Mouse (Mus musculus): Measurements from ENCODE around the gene Tnrc6b. TPM values are rescaled to one million over a fixed set of nuclear protein-coding genes. Genes with fewer than 3 reads are reported as not detected.

Gene Tnrc6b
- polyA plus RNA-seq, 1 experiment from 2014 or later: 22.1 TPM

DNA sequence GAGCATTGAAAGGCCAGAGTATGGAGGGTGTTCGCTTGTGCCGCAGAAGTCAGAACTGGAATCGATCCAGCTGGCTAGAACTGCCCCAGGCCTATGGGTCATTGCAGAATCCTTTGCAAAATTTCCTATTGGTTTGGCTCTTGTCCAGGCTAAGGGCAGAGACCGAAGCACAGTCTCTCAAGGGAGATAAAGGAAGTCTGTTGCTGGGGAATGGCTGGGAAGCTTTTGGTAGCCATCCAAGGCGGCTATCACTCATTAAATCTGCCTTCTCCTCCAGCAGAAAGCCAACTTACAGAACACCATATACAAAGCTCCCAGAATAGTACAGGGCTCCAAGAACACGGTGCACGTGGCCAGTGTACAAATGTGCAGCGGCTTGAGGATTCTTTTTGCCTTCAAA lies 4.0 kb upstream of the Tnrc6b start:
- Histone ChIP-seq H3K27me3 (ENCODE audit: control insufficient read depth, insufficient read depth, low read depth, low read length) (no peaks in the 10 kb centered on the region), H3K9ac (ENCODE audit: low read depth, low read length) (peak overlapping the region; percentile 4; the same call in 1 of the 2 replicates), H3K36me3 (ENCODE audit: control insufficient read depth, insufficient read depth) (no peaks in the 10 kb centered on the region), H3K4me1 (ENCODE audit: control insufficient read depth, low read depth, low read length) (peaks cover 25% of the 10 kb centered on the region), H3K9me3 (replicated peaks; ENCODE audit: control insufficient read depth, low read length) (no peaks in the 10 kb centered on the region), H3K4me3 (ENCODE audit: low read depth, low read length) (peak overlapping the region; percentile 40; the same call in 1 of the 2 replicates), H3K27ac (ENCODE audit: low read length) (peak overlapping the region; percentile 5; the same call in 1 of the 2 replicates), H3K4me2 (ENCODE audit: low read depth, low read length) (peak overlapping the region; percentile 60)
- ATAC-seq (ENCODE audit: low read depth): no peak
- 60% methylated on average over 8 of the region's 8 CpGs for WGBS (ENCODE audit: insufficient replicate concordance)

DNA sequence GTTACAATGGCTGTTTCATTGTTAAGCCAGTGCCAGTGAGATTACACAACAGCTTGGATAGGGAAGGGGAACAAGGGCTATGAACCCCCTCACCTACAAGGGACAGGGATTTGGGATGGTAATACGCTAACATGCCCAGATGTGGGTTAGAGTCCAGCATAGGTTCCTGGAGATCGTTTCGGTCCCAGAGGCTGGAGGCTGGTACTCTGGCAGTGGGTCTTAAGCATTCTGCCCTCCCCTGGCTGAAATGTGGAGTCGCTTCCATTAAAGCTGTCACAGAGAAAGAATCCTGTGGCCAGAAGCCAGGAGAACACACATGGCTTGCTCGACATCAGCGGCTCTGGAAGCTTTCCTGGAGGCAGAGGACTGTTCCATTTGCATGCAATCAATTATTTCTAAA lies 1.5 kb upstream of the Tnrc6b start:
- Histone ChIP-seq H3K4me2 (ENCODE audit: low read depth, low read length) (peak overlapping the region; percentile 77; the same call in 1 of the 2 replicates), H3K4me1 (ENCODE audit: control insufficient read depth, low read depth, low read length) (peaks cover 28% of the 10 kb centered on the region), H3K36me3 (ENCODE audit: control insufficient read depth, insufficient read depth) (no peaks in the 10 kb centered on the region), H3K9ac (ENCODE audit: low read depth, low read length) (no peak overlapping the region), H3K27ac (ENCODE audit: low read length) (no peak overlapping the region), H3K27me3 (ENCODE audit: control insufficient read depth, insufficient read depth, low read depth, low read length) (no peaks in the 10 kb centered on the region), H3K4me3 (ENCODE audit: low read depth, low read length) (no peak overlapping the region), H3K9me3 (replicated peaks; ENCODE audit: control insufficient read depth, low read length) (no peaks in the 10 kb centered on the region)
- no peak for ATAC-seq (ENCODE audit: low read depth)
- 76% methylated on average over 6 of the region's 6 CpGs for WGBS (ENCODE audit: insufficient replicate concordance)

DNA sequence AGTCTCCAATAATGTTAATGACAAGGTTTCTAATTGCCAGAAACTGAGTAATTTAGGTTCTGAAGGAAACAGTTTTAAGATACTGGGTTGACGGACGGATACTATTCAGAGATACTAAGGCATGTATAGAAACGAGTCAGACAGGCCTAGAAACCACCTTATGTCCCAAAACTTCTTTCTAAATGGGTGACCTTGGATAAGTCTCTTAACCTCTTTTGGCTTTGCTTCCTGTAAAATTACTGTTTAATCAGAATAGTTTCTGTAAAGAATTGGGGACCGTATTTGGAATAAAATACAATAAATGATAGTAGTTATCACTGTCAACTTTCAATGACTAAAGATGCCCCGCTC lies 881 bp upstream of the Tnrc6b start:
- H3K4me2 ChIP-seq (ENCODE audit: low read depth, low read length): peak overlapping the region; percentile 77
- H3K9ac ChIP-seq (ENCODE audit: low read depth, low read length): peak overlapping the region; percentile 79
- WGBS (ENCODE audit: insufficient replicate concordance): 12% methylated on average over 5 of the region's 5 CpGs
- no peak for ATAC-seq (ENCODE audit: low read depth)
- no peaks in the 10 kb centered on the region for H3K36me3 ChIP-seq (ENCODE audit: control insufficient read depth, insufficient read depth)
- H3K4me3 ChIP-seq (ENCODE audit: low read depth, low read length): peak overlapping the region; percentile 98
- no peaks in the 10 kb centered on the region for H3K9me3 ChIP-seq (replicated peaks; ENCODE audit: control insufficient read depth, low read length)
- peak overlapping the region; percentile 94 for H3K27ac ChIP-seq (ENCODE audit: low read length)
- H3K27me3 ChIP-seq (ENCODE audit: control insufficient read depth, insufficient read depth, low read depth, low read length): no peaks in the 10 kb centered on the region
- H3K4me1 ChIP-seq (ENCODE audit: control insufficient read depth, low read depth, low read length): peaks cover 28% of the 10 kb centered on the region

DNA sequence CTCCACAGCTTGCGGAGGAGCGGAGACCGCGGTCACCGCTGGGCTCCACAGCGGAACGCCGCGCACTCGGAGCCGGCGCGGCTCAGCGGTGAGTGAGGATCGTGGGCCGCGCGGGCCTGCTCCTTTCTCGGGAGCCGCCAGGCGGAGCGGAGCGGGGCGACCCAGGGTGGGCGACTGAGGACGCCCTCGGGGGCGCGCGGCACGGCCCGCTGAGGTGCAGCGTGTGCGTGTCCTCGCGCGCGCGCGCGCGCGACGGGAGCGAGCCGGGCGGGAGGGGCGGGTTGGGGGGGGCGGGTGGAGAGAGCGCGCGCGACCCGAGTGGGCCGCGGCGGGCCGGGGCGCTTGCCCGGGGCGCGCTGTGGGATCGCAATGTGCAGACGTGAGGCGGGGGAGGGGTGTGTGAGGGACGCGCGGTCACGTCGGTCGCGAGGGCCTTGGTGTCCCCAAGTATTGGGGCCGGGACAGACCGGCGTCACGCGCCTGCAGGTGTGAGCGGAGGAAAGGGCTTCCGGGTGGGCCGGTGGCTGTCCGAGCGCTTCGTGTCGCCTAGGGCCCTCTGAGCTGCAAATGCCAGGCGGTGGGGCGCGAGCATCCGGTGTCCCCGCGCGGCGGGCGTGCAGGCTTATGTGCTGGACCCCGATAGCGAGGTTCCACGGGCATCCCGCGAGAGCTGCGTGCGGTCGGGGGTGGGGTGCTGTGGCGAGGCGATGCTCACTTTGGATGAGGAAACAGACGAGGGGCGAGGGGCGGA lies 463 bp downstream of the Tnrc6b start:
- Histone ChIP-seq H3K9me3 (replicated peaks; ENCODE audit: control insufficient read depth, low read length) (no peaks in the 10 kb centered on the region), H3K4me2 (ENCODE audit: low read depth, low read length) (peak overlapping the region; percentile 90), H3K27ac (ENCODE audit: low read length) (peak overlapping the region; percentile 92), H3K4me1 (ENCODE audit: control insufficient read depth, low read depth, low read length) (peaks cover 22% of the 10 kb centered on the region), H3K9ac (ENCODE audit: low read depth, low read length) (peak overlapping the region; percentile 95), H3K4me3 (ENCODE audit: low read depth, low read length) (peak overlapping the region; percentile 98), H3K27me3 (ENCODE audit: control insufficient read depth, insufficient read depth, low read depth, low read length) (no peaks in the 10 kb centered on the region), H3K36me3 (ENCODE audit: control insufficient read depth, insufficient read depth) (no peaks in the 10 kb centered on the region)
- under 1% methylated on average over 89 of the region's 106 CpGs for WGBS (ENCODE audit: insufficient replicate concordance)
- peak; percentile 6 for ATAC-seq (ENCODE audit: low read depth)

DNA sequence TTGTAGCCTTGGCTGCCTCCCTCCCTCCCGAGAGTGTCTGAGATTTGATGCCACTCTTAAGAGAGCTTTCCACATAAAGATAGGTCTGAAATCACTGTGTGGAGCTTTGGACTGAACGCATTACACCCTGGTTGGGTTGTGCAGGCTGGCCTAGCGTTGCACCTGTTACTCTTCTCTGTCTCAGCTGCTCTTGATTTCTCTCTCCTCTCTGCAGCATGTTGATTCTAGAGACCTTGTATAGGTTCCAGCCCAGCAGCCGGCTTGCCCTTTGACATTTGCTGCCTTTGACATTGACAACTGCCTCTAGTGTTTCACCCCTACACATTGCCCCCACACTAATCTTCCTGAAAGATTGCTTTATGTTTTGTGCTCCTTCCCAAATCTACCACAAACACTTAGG lies 3.2 kb downstream of the Tnrc6b start:
- no peak for ATAC-seq (ENCODE audit: low read depth)
- 72% methylated on average over 4 of the region's 4 CpGs for WGBS (ENCODE audit: insufficient replicate concordance)

DNA sequence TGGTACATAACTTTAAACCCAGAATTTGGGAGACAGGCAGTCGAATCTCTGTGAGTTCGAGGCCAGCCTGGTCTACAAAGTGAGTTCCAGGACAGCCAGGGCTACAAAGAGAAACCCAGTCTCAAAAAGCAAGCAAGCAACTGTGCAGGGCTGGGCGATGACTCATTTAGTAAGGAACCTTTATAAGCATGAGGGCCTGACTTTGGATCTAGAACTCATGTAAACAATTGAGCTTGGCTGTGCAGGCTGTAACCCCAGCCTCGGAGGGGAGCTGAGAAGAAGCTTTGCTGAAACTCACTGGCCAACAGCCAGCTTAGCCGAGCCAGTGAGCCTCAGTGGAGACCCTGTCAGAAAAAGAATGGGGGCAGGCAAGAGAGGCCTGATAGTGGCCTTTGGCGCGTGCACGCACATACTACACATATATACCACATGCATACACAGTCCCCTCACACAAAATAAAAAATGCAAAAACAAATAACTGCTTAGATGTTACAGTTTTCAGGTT lies 5.6 kb downstream of the Tnrc6b start:
- H3K4me3 ChIP-seq (ENCODE audit: low read depth, low read length): no peak overlapping the region
- peaks cover 14% of the 10 kb centered on the region for H3K4me1 ChIP-seq (ENCODE audit: control insufficient read depth, low read depth, low read length)
- no peaks in the 10 kb centered on the region for H3K36me3 ChIP-seq (ENCODE audit: control insufficient read depth, insufficient read depth)
- H3K4me2 ChIP-seq (ENCODE audit: low read depth, low read length): no peak overlapping the region
- H3K9ac ChIP-seq (ENCODE audit: low read depth, low read length): no peak overlapping the region
- H3K27ac ChIP-seq (ENCODE audit: low read length): no peak overlapping the region
- H3K27me3 ChIP-seq (ENCODE audit: control insufficient read depth, insufficient read depth, low read depth, low read length): no peaks in the 10 kb centered on the region
- WGBS (ENCODE audit: insufficient replicate concordance): 78% methylated on average over 8 of the region's 8 CpGs
- no peaks in the 10 kb centered on the region for H3K9me3 ChIP-seq (replicated peaks; ENCODE audit: control insufficient read depth, low read length)
- ATAC-seq (ENCODE audit: low read depth): no peak

More for the DNA sequence above, 3.2 kb downstream of the Tnrc6b start:
- Histone ChIP-seq H3K4me1 (ENCODE audit: control insufficient read depth, low read depth, low read length) (peaks cover 13% of the 10 kb centered on the region), H3K9me3 (replicated peaks; ENCODE audit: control insufficient read depth, low read length) (no peaks in the 10 kb centered on the region), H3K9ac (ENCODE audit: low read depth, low read length) (no peak overlapping the region), H3K4me3 (ENCODE audit: low read depth, low read length) (no peak overlapping the region), H3K36me3 (ENCODE audit: control insufficient read depth, insufficient read depth) (no peaks in the 10 kb centered on the region), H3K4me2 (ENCODE audit: low read depth, low read length) (no peak overlapping the region), H3K27ac (ENCODE audit: low read length) (no peak overlapping the region), H3K27me3 (ENCODE audit: control insufficient read depth, insufficient read depth, low read depth, low read length) (no peaks in the 10 kb centered on the region)

DNA sequence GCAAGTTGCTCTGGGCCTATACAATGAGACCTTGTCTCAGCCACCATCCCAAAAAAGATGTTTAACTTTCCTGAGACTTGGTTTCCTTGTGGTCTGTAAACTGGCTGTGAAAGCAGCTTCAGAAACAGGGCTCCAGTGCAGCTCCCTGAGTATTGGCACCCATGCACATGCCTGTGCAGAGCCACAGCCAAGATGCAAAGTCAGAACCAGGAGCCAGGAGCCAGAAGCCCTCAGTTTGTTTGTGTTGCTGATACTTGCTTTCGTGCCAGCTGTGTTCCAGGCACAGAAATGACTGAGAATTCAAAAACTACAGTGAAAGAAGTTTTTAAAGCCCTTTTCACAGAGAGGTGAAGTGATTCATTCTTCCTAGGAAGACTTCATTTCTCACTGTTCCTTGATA lies 6.3 kb downstream of the Tnrc6b start:
- Histone ChIP-seq H3K27ac (ENCODE audit: low read length) (no peak overlapping the region), H3K4me1 (ENCODE audit: control insufficient read depth, low read depth, low read length) (peaks cover 11% of the 10 kb centered on the region), H3K36me3 (ENCODE audit: control insufficient read depth, insufficient read depth) (no peaks in the 10 kb centered on the region), H3K9ac (ENCODE audit: low read depth, low read length) (no peak overlapping the region), H3K4me3 (ENCODE audit: low read depth, low read length) (no peak overlapping the region), H3K27me3 (ENCODE audit: control insufficient read depth, insufficient read depth, low read depth, low read length) (no peaks in the 10 kb centered on the region), H3K9me3 (replicated peaks; ENCODE audit: control insufficient read depth, low read length) (no peaks in the 10 kb centered on the region), H3K4me2 (ENCODE audit: low read depth, low read length) (no peak overlapping the region)
- no peak for ATAC-seq (ENCODE audit: low read depth)
- WGBS (ENCODE audit: insufficient replicate concordance): 48% methylated on average over 1 of the region's 1 CpGs

DNA sequence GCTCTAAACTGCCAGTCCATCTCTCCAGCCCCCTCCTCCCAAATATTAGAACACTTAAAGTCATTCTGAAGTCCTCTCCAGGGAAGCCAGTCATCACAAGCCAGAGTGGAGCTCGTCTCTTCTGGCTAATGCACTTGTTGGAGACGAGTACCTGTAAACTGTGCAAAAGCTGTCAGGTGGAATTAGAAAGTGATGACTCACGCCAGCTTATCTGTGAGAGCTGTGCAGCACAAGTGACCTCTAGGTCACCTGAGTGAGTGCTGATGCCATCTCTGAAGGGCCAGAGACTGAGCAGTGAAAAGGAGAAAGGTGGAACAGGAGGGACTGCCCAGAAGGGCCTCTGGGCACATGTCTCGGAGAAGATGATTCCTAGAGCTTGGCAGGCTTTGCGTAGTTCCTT lies 9.1 kb downstream of the Tnrc6b start:
- H3K4me3 ChIP-seq (ENCODE audit: low read depth, low read length): no peak overlapping the region
- H3K36me3 ChIP-seq (ENCODE audit: control insufficient read depth, insufficient read depth): no peaks in the 10 kb centered on the region
- no peaks in the 10 kb centered on the region for H3K9me3 ChIP-seq (replicated peaks; ENCODE audit: control insufficient read depth, low read length)
- WGBS (ENCODE audit: insufficient replicate concordance): 61% methylated on average over 5 of the region's 5 CpGs
- H3K27ac ChIP-seq (ENCODE audit: low read length): no peak overlapping the region
- no peak overlapping the region for H3K4me2 ChIP-seq (ENCODE audit: low read depth, low read length)
- H3K9ac ChIP-seq (ENCODE audit: low read depth, low read length): no peak overlapping the region
- H3K27me3 ChIP-seq (ENCODE audit: control insufficient read depth, insufficient read depth, low read depth, low read length): no peaks in the 10 kb centered on the region
- ATAC-seq (ENCODE audit: low read depth): no peak
- H3K4me1 ChIP-seq (ENCODE audit: control insufficient read depth, low read depth, low read length): peaks cover 11% of the 10 kb centered on the region

DNA sequence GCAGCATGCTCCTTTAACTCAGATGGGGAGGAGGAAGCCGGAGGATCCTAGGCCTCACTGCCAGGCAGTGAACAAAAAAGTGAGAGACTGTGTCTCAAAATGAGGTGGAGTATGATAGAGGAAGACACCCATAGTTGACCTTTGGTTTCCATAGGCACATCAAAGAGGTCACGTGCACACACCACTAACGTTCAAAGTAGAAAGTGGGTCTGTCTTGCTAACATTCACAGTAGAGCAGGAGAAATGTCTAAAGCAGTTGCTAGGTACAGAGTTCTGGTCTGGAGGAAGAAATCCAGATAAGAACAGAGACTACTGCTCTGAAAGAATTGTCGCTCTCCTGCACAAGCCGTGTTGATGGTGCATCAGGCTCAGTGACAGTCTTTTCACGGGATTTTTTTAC lies 10.7 kb downstream of the Tnrc6b start:
- no peak for ATAC-seq (ENCODE audit: low read depth)
- H3K4me3 ChIP-seq (ENCODE audit: low read depth, low read length): no peak overlapping the region
- peaks cover 11% of the 10 kb centered on the region for H3K4me1 ChIP-seq (ENCODE audit: control insufficient read depth, low read depth, low read length)
- H3K9me3 ChIP-seq (replicated peaks; ENCODE audit: control insufficient read depth, low read length): no peaks in the 10 kb centered on the region
- 62% methylated on average over 6 of the region's 6 CpGs for WGBS (ENCODE audit: insufficient replicate concordance)
- no peak overlapping the region for H3K4me2 ChIP-seq (ENCODE audit: low read depth, low read length)
- H3K27ac ChIP-seq (ENCODE audit: low read length): no peak overlapping the region
- H3K36me3 ChIP-seq (ENCODE audit: control insufficient read depth, insufficient read depth): no peaks in the 10 kb centered on the region
- H3K9ac ChIP-seq (ENCODE audit: low read depth, low read length): no peak overlapping the region
- no peaks in the 10 kb centered on the region for H3K27me3 ChIP-seq (ENCODE audit: control insufficient read depth, insufficient read depth, low read depth, low read length)

Measured in liver, embryonic 16.5 days (tissue).